Mouse (Mus musculus): ENCODE measurements around the gene Mcf2l.

DNA sequence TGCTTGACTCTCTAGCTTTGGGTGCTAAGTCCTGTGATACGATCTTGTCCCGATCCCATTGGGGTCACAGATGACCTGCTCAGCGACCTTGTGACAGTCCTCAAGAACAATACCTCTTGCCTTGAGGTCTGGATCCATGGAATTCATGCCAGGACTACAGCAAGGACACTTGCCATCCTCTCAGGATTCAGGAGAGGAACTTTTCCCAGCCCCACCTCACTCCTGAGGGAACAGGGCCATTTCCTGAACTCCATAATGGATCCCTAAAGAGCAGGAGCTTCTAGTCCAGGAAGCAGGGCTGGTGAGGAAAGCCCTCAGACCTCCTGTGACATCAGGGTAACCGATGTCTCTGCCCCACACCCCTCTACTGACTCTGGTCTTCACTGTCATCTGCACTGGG is 34.1 kb downstream of the Mcf2l start:
- TF ChIP-seq ZC3H11A (IDR thresholded peaks at IDR 0.05; ENCODE audit: borderline replicate concordance, low read depth, low read length) = no peak
- TF ChIP-seq ZNF384 (IDR thresholded peaks at IDR 0.05; ENCODE audit: low read depth, low read length) = no peak
